Mouse (Mus musculus) retina, postnatal 7 days (tissue): ENCODE measurements around the gene Sdc4.

Experiments used
- DNase-seq: peaks from one replicate; pipeline ENCODE4 v3.0.0-alpha.2; 2012; ENCODE audit warnings: low read depth, low spot score

Sdc4 gene

DNA sequence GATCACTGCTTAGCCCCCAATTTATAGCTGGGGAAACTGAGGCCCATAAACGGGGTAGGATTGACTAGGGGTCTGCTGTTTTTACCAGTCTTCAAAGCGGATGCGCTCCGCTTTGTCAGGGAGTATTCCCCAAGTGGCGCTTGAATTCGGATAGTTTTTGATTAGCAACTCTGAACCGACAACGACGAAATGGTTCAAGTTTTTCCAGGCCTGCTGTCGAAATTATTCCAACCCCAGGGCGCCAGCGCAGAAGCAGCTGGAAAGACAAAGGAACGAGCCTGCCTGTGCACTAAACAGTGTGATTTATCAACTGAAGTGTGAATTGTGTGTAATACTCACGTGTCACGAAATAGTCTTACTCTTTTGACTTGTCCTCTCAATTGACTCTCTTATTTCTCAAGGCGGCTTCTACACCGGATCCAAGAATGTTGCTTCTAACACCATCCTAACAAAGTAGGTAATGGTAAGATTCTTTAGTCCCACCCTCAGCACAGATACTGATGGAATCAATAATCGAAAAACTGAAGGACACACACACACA is at the start of gene Sdc4:
Sdc4 (minus strand) TSS at position 428 of the 541 bp plus-strand sequence.
- no peak for DNase-seq

DNA sequence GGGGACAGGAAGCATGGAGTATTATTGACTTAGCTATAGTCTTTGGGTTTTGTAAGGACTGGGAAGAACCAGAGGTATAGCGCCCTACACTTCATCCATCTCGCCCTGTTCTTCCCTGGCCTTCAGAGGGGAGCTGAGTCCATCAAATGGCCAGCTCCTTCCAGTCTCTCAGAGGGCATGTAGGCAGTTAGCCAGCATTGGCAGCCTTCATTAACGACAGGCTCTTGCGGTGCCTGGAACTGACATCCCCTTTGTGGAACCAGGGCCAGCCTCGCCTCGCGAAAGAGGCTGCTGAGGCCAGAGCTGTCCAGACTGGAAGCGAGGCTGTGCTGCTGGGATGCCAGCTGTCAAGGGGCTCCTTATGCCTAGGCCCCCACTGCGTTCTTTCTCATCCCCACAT is 44.1 kb upstream of the Sdc4 start:
- no peak for DNase-seq

DNA sequence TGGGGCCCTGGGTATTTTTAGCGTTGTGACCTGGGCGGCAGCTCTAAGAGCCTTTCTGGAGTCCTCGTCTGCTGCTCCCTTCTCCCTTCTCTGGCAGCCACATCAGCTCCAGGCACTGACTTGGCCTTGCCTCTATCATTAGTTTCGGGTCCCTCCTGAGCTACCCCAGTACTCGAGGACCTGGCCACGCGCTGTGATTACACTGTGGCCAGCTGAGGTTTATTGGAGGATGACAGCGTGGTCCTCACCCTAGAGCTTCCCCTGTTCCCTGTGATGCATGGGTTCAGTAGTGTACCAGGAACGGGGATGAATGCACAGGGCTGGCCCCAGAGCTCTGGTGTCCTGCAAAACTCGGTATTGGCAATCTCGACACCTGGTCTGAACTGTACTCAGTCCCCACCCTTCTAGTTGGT is 43.4 kb upstream of the Sdc4 start:
- no peak for DNase-seq

DNA sequence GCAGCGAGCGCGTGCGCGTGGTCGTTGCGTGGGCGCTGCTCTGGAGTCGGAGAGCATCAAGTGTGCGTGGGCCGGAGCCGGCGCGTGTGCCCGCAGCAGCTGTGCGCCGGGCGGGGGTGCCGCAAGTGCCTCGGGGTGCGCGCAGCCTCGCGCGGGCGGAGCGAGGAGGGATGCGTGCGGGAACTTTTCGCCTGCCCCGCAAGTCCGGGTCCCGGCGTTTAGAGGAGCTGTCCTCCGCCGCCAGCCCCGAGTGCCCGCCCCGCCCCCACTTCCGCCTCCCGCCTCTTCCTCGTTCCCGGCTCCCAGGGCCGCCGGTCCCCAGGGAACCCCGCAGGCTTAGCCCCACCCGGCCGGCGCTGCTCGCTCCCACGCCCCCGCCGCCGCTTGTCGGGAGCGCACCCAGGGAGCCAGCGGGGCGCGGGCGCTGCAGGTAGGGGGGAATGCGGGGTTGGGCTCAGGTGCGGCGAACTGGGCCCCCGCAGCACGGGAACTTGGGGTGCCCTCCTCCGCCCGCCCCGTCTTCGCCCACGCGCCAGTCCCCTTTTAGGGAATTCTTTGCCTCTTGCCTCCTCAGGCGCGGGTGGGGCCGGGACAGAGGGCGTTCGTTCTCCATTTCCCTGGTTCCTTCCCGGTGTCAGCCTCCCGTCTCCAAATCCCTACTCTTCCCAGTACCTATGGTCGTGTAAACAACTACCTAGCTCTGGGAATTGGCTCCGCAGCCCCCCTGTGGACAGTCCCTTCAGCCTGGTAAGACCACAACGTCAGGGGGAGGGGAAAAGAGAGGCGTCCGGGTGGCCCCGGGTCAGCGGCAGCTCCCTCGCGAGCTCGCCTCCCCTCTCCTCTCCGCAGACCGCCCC is 42.8 kb upstream of the Sdc4 start:
- peak; percentile 34 for DNase-seq

DNA sequence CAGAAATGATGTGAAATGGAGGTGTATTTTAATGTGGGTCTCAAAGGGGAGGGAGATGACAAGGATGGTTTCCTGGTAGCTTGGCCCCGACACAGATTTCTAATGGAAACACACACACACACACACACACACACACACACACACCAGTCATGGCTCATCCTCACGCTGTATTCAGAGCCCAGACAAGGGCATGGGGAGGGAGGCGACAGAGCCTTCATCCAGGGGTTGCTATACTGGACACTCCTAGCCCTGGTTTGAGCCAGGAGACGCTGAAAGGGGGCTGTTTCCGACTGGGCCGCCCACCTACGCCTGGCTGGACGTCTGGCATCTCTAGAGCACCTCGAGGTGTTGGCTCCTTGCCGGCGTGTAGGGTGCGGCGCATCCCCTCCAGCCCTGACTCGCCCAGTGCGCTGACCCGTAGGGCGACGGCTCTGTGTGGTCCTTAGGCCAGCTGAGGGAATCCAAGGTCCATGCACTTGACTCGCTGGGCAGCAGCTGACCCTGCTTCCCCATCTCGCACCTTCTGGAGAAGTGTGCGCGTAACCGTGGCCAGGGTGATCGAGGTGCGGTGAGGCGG is 42.1 kb upstream of the Sdc4 start, which contains the start of gene Dbndd2:
Dbndd2 (plus strand) TSS at position 426 of the 577 bp plus-strand sequence.
- DNase-seq: peak; percentile 30

DNA sequence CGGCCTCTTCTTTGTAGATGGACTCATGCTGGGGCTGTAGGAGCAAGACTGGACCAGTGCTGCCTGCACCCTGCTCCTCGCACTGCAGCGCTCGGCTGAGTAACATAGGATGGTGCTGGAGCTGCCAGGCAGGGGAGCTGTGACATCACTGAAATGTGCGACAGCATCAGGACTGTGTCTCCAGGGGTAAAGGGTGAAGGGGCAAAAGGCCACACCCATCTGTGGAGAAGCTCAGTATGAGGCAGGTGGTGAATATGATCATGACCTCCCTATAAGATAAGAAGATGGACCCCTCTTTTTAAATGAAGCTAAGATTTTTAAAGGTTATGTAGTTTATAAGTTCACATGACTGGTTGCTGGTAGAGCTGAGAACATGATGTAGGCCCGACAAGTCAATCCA is 29.9 kb upstream of the Sdc4 start, which contains the start of gene Trp53tg5:
Trp53tg5 (minus strand) TSS at position 101 of the 400 bp plus-strand sequence.
- no peak for DNase-seq

DNA sequence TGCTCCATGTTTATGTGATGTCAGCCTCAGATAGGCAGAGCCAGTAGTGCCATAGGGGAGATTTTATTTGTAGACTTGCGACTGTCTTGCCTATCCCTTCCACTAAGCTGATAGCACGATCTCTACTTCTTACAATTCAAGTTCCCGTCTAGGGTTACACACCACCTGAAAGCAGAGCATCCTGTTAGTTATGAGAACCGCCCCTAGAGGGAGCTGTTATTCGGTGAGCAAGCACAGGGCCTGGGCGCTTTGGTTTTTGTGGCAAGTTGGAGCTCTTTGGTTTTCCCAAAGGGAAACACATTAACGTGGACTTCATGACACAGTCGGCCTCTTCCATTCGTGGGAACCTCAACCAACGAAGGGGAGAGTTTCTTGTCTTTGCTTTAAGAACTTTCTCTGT is 26.6 kb upstream of the Sdc4 start:
- DNase-seq: peak; percentile 39

DNA sequence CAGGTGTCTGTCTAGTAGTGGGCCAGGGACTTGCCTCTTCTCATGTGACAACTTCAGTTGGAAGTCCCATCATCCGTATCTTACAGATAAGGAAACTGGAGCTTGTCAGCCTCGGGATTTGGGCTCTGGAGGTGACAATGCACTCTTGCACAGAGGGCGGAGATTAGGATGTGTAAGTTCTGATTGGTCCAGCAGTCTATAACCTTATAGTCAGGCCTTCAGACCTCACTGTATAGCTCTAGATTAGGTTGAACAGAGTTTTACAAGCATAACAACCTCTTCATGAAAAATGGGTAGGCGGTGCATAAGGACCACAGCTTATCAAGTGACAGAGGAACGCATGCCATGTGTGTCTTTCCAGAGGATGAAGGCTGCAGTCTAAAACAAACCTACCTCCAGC is 23.1 kb upstream of the Sdc4 start:
- DNase-seq: no peak

DNA sequence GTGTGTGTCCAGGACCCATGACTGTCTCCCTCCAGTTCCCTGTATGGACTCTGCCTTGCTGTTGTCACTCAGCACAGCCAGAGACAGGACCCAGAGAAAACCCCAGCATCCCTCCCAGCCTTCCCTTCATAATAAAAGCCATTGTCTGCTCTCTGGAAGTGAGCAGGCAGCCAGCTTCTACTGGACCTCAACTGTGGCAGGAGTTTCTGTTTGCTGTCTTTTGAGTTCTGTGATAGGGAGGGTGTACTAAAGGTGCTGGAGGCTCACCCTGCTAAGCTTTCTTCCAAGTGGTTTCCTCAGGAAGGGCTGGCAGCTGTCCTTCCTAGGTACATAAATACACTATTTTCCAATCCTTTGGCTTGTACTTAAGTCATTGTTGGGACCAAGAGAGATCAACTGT is 21.5 kb upstream of the Sdc4 start:
- no peak for DNase-seq

DNA sequence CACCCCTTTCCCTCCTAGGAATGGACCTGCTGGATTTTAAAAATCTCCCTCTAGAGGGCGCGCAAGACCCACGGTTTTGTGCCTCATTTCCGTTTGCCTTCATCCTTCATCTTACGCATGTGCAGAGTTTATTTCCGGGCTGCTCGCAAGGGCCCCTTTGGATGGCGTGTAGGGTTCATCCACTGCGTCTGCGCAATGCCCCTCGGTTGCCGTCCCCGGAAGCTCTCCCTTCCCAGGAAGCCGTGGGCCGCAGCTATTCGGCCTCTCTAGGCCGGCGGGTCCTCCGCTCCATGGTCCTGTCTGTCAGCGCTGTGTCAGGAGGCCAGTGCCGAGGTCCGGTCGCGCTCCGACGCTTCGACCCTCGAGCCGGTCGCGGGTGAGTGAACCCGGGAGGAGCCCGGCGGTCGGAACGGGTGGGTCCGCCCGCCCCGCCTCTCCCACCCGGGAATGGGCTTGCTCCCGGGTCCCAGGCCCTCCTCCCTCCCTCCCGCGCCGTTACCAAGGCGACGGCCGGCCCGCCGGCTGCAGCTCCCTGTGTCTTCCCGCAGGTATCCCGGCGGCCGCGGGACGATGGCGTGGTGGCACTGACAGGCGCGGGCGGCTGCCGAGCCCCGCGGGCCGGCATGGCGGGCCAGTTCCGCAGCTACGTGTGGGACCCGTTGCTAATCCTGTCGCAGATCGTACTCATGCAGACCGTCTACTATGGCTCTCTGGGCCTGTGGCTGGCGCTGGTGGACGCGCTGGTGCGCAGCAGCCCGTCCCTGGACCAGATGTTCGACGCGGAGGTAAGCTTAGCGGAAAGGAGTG is 17.3 kb upstream of the Sdc4 start, which contains the start of gene Gm20458:
Gm20458 (plus strand) TSS at position 223 of the 807 bp plus-strand sequence.
- peak; percentile 97 for DNase-seq

DNA sequence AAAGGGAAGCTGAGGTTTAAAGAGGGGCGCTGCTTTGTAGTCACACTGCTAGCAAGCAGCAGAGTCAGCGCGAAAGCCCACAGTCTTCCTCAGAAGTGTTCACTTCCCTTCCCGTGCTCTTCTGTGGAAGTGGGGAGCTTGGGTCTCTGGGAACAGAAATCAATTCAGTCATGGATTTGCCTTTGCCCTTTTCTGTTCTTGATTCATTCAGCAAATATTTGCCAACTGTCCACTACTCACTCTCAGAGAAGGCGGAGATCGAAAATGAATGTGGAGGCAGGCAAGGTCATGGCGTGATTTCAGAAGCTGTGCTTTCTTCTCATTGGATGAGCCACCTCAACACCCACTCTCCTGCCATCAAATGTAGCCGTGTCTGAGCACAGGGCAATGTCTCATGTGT is 14.8 kb upstream of the Sdc4 start:
- no peak for DNase-seq

DNA sequence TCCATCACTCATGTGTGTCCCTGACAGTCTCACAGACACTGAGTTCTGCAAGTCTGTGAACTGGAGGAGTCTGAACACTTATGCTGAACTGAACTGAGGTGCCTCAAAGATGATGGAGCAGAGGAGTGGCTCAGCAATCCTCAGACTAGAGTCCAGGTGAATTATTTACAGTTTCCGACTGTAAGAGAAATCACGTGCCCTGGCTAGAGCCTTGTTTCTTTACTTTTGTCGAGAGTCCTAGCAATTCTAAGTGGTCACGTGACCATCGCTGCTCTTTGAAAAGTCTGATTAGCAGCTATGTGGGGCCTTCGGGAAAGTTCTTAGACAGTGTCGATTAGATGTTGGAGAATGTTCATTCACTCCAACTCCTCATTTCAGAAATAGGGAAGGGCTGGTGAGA is 14.3 kb upstream of the Sdc4 start:
- no peak for DNase-seq

DNA sequence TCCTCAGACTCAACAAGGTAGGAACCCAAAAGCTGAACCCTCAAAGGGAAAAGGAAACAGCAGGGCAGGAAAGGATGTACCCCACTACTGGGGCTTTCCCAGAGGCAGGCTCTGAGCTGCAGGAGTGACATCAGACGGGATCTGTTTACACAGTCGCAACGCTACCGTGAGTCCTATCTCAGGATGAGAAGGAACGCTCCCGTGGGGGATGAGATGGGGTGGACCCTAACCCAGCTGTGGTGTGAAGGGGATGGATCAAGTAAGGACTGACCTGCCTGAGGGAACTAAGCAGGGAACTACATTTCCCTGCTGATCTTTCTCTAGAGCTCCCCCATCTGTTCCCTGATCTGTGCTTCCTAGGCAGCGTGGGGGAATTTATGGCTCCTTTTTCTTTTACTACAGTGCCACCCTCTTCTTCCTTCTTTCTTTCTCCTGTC is 13.2 kb upstream of the Sdc4 start, which contains the start of gene Sys1:
Sys1 (plus strand) TSS at position 101 of the 437 bp plus-strand sequence.
- DNase-seq: no peak

DNA sequence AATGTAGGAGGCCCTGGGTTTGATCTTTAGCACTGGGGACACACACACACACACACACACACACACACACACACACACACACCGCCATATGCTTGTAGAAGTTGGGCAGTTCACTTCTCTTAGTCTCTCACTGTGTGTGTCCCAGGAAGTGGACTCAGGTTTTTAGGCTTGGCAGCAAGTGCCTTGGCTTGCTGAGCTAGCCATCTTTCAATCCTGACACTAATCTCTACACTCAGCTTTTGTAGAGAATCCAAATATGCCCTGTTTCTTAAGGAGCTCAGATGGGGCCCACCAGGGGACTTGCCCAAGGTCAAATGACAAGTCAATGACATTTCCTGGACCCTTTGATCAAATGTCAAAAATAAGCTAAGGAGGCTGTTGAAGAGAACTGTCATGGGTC is 12.7 kb upstream of the Sdc4 start:
- no peak for DNase-seq

DNA sequence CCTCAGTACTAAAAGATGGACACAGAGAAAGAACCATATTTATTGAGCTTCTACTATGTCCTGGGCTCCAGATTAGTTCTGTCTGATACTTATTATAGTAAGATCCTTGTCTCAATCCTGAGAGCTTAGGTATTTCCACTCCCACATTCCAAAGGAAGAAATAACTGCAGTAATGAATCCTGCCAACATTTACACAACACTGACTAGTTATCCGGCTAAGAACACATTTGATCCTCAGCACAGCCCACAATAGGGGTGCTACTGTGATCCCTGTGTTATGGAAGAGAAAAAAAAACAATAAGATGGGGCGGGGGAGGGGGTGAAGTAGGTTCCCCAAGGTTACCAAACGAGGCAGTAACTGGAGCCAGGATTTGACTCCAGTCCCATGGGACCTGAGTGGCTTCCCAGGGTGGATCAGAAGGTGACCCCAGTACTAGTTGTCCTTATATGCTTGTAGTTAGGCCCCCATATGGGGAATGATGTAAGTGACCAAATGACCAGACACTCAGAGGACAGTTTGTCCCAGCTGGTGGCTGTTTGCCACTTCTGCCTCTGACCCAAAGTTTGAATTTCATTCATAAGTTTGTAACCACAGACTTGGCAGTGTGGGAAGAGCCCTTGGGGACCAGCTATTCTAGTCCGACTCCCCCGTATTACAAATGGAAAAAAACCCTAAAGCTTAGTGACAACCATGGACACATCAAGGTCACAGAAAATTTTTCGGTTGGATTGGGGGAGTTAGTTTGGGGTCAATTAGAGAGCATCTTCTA is 11.9 kb upstream of the Sdc4 start:
- DNase-seq: no peak

DNA sequence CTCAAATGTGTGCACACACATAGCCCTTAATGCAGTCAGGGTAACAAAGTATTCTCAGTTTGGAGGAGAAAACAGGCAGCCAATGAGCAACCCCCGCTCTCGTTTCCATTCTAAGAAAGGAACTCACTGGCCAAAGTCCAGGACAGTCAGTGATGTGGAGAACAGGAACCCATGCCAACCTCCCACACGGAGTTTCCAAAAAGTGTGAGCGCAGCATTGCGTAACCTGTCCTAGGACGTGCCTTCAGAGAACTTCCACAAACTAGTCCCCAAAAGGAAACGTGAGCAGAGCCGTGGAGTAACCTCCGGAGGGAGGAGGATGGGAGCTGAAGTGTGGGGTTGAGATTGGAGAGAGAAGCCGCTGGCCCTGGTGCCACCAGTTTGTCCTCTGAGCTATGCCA is 11.2 kb upstream of the Sdc4 start:
- DNase-seq: no peak

DNA sequence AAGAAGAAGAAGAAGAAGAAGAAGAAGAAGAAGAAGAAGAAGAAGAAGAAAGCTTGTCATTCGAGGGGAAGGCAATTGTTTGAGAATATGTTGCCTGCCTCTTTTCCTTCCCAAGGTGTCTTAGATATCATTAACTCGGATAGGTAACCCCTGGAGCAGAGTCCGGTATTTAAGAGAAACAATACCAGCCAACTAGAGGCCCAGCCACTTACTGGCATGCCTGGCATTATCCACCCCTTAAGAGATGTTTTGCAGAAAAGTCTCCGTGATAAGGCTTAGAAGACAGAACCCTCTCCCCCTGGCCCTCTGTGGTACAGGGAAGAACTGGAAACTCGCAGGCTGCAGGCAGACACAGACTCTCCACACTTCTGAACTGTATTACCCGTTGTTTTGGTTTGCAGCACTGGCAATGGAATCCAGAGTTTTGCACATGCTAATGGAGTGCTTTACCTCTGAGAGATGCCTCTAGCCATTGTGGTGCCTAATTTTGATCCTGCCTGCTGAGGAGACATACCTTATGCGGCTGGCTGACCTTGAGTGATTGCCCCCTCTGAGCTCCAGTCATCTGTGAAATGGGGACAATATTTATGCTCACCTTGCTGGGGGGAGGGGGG is 10.3 kb upstream of the Sdc4 start:
- DNase-seq: no peak

DNA sequence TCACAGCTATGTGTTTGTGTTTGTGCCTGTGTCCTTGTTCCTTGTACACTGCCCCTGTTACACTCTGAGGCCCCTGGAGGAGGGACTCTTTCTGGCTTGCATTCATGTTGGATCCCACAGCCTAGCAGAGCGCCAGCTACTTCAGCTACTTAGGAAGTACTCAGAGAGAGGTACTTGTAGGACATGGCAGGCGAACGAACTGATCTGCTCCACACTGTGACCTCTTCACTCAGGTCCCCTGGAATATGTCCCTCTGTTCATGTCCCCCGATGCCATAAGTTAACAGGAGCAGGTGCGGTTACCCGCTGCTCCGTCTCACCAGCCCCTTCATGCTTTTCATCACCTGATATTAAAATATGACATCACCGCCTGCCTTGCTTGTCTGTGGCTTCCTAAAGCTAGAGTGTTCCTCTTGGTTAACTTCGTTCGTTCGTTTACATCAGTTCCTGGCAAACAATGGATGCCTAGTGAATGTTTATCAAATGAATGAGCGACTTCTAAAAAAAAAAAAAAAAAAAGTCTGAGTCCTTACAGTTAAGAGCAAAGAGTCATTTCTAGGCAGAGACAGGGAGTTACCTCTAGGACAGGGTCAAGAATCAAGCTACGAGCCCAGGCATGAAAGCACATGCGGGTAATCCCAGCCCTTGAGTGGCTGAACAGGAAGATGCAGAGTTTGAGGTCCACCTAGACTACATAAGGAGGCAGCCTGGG is 9.5 kb upstream of the Sdc4 start:
- no peak for DNase-seq

DNA sequence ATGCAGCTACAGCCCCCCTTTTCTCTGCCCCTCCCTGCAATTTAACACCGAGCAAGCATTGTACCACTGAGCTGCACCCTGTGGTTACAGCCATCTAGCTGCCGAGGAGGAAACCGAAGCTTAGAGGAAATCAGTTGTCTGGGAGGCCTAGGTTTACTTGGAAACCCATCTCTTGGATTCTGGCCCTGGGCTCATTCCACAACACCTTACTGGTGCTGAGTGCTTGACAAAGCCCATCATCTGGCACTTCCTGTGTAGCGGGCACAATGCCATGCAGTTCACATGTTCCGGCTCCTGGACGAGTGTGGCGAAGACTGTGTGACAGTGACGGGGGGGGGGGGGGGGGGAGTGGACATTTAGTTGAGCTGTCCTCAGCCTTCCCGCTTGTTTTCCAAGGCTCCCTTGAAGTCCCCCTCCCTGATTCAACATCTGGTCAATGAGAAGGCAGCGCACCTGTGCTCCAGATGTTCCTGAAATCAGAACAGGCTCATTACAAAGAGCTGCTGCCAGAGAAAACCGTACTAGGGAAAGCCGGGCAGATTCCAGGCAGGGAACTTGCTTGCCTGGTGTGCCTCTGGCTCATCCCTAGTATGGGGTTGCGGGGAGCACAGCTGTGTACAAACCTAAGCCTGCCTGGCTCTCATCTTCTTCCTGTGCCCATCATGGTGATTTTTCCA is 8.5 kb upstream of the Sdc4 start:
- DNase-seq: no peak
